Mouse (Mus musculus) forebrain, embryonic 16.5 days (tissue): ENCODE results near the gene Akr1b7. TPM values are rescaled to one million over a fixed set of nuclear protein-coding genes. Genes with fewer than 3 reads are reported as not detected.

ENCODE experiments used
- ATAC-seq: fragments of 200-750 bp; cut with Nextera tagmentation; 2 replicates; pipeline ENCODE4 v1.8.0; 2017; ENCODE audit warnings: mild to moderate bottlenecking, moderate library complexity
- H3K27ac ChIP-seq: fragments of 300-500 bp; sonication (generic); 2 replicates; pipeline ENCODE4 v1.5.1; 2014; ENCODE audit warnings: low read length, control low read depth
- H3K27me3 ChIP-seq: fragments of 300-500 bp; sonication (generic); replicated peaks from 2 replicates; pipeline ENCODE4 v1.6.1; 2014; ENCODE audit warnings: low read length; ENCODE audit not compliant: control insufficient read depth, insufficient read depth
- H3K36me3 ChIP-seq: fragments of 300-500 bp; sonication (generic); 2 replicates; pipeline ENCODE4 v1.6.1; 2014; ENCODE audit not compliant: control insufficient read depth, insufficient read depth
- H3K4me1 ChIP-seq: fragments of 300-500 bp; sonication (generic); replicated peaks from 2 replicates; pipeline ENCODE4 v1.6.1; 2014; ENCODE audit warnings: low read length; ENCODE audit not compliant: control insufficient read depth, insufficient read depth
- H3K4me2 ChIP-seq: fragments of 300-500 bp; sonication (generic); 2 replicates; pipeline ENCODE4 v1.6.1; 2014; ENCODE audit warnings: mild to moderate bottlenecking, low read length, control low read depth
- H3K4me3 ChIP-seq: fragments of 300-500 bp; sonication (generic); replicated peaks from 2 replicates; pipeline ENCODE4 v1.5.1; 2014; ENCODE audit warnings: mild to moderate bottlenecking, low read length, control low read depth
- H3K9ac ChIP-seq: fragments of 300-500 bp; sonication (generic); replicated peaks from 2 replicates; pipeline ENCODE4 v1.6.1; 2014; ENCODE audit warnings: low read depth, low read length, control low read depth
- H3K9me3 ChIP-seq: fragments of 300-500 bp; sonication (generic); 2 replicates; pipeline ENCODE4 v1.6.1; 2016; ENCODE audit warnings: low read length; ENCODE audit not compliant: control insufficient read depth
- WGBS: fragments of 180-500 bp; shearing (Covaris S2); extraction: QIAGEN DNeasy Blood & Tissue Kit; methylation state at CpG from one replicate; pipeline ENCODE4 v1.1.7; 2014; 5-methylcytosine and 5-hydroxymethylcytosine counted together
- polyA plus RNA-seq: library from polyadenylated mRNA; unstranded; fragments of >200 nt; fragmentation: Nextera tagmentation; extraction: Ambion mirVana; gene quantifications from 2 replicates; pipeline ENCODE4 v1.2.1, GENCODE M21; 2015

Gene Akr1b7
- polyA plus RNA-seq, 1 experiment from 2014 or later, result not detected

GRCm38 (mm10) chr6:34384701-34385370 lies 27.3 kb upstream of the Akr1b7 start:
- Histone ChIP-seq H3K36me3 (no peaks in the 10 kb centered on the region), H3K4me1 (peaks cover 11% of the 10 kb centered on the region), H3K9me3 (no peaks in the 10 kb centered on the region), H3K27ac (no peak overlapping the region), H3K9ac (no peak overlapping the region), H3K4me3 (peak overlapping the region; percentile 40), H3K4me2 (peak overlapping the region; percentile 63), H3K27me3 (no peaks in the 10 kb centered on the region)
- ATAC-seq, result no peak
- WGBS, result 3% methylated on average over 13 of the region's 13 CpGs

GRCm38 (mm10) chr6:34388420-34389156 lies 23.5 kb upstream of the Akr1b7 start:
- H3K9me3 ChIP-seq, result no peaks in the 10 kb centered on the region; the same call in 1 of the 2 replicates
- H3K4me3 ChIP-seq, result no peak overlapping the region
- no peaks in the 10 kb centered on the region for H3K27me3 ChIP-seq
- ATAC-seq, result no peak
- H3K4me1 ChIP-seq, result peaks cover 11% of the 10 kb centered on the region
- H3K36me3 ChIP-seq, result no peaks in the 10 kb centered on the region
- 89% methylated on average over 4 of the region's 4 CpGs for WGBS
- H3K4me2 ChIP-seq, result no peak overlapping the region
- H3K27ac ChIP-seq, result no peak overlapping the region
- H3K9ac ChIP-seq, result no peak overlapping the region

GRCm38 (mm10) chr6:34395897-34396296 lies 16.2 kb upstream of the Akr1b7 start:
- no peaks in the 10 kb centered on the region; the same call in 1 of the 2 replicates for H3K9me3 ChIP-seq
- no peaks in the 10 kb centered on the region for H3K27me3 ChIP-seq
- H3K27ac ChIP-seq, result no peak overlapping the region
- H3K4me2 ChIP-seq, result no peak overlapping the region
- WGBS, result 64% methylated on average over 5 of the region's 5 CpGs
- ATAC-seq, result no peak
- H3K9ac ChIP-seq, result no peak overlapping the region
- H3K36me3 ChIP-seq, result no peaks in the 10 kb centered on the region
- no peak overlapping the region for H3K4me3 ChIP-seq
- H3K4me1 ChIP-seq, result no peaks in the 10 kb centered on the region

- Histone ChIP-seq H3K4me3 (no peak overlapping the region), H3K9me3 (no peaks in the 10 kb centered on the region), H3K27me3 (no peaks in the 10 kb centered on the region), H3K4me2 (no peak overlapping the region), H3K4me1 (no peaks in the 10 kb centered on the region), H3K36me3 (no peaks in the 10 kb centered on the region), H3K9ac (no peak overlapping the region), H3K27ac (no peak overlapping the region)
- no peak for ATAC-seq
- 88% methylated on average over 6 of the region's 6 CpGs for WGBS
Measured at GRCm38 (mm10) chr6:34398431-34398830, 13.7 kb upstream of the Akr1b7 start.

- Histone ChIP-seq H3K4me1 (no peaks in the 10 kb centered on the region), H3K9me3 (no peaks in the 10 kb centered on the region), H3K36me3 (no peaks in the 10 kb centered on the region), H3K4me3 (no peak overlapping the region), H3K4me2 (no peak overlapping the region), H3K27me3 (no peaks in the 10 kb centered on the region), H3K27ac (no peak overlapping the region), H3K9ac (no peak overlapping the region)
- no peak for ATAC-seq
- 83% methylated on average over 13 of the region's 13 CpGs for WGBS
Measured at GRCm38 (mm10) chr6:34399606-34400220, 12.4 kb upstream of the Akr1b7 start.

GRCm38 (mm10) chr6:34400696-34401095 lies 11.4 kb upstream of the Akr1b7 start:
- H3K4me3 ChIP-seq, result no peak overlapping the region
- no peak overlapping the region for H3K9ac ChIP-seq
- ATAC-seq, result no peak
- 82% methylated on average over 2 of the region's 2 CpGs for WGBS
- no peaks in the 10 kb centered on the region for H3K27me3 ChIP-seq
- H3K9me3 ChIP-seq, result no peaks in the 10 kb centered on the region
- no peaks in the 10 kb centered on the region for H3K4me1 ChIP-seq
- H3K36me3 ChIP-seq, result no peaks in the 10 kb centered on the region
- H3K27ac ChIP-seq, result no peak overlapping the region
- H3K4me2 ChIP-seq, result no peak overlapping the region

- no peak overlapping the region for H3K4me3 ChIP-seq
- no peak overlapping the region for H3K27ac ChIP-seq
- no peaks in the 10 kb centered on the region for H3K27me3 ChIP-seq
- ATAC-seq, result no peak
- H3K9ac ChIP-seq, result no peak overlapping the region
- H3K9me3 ChIP-seq, result no peaks in the 10 kb centered on the region
- no peaks in the 10 kb centered on the region for H3K36me3 ChIP-seq
- 93% methylated on average over 4 of the region's 4 CpGs for WGBS
- no peaks in the 10 kb centered on the region for H3K4me1 ChIP-seq
- H3K4me2 ChIP-seq, result no peak overlapping the region
Measured at GRCm38 (mm10) chr6:34406746-34407145, 5.4 kb upstream of the Akr1b7 start.

GRCm38 (mm10) chr6:34407403-34407802 lies 4.7 kb upstream of the Akr1b7 start:
- no peak for ATAC-seq

GRCm38 (mm10) chr6:34412688-34413087 lies 554 bp downstream of the Akr1b7 start:
- Histone ChIP-seq H3K27me3 (no peaks in the 10 kb centered on the region), H3K27ac (no peak overlapping the region), H3K9me3 (no peaks in the 10 kb centered on the region), H3K4me2 (no peak overlapping the region), H3K36me3 (no peaks in the 10 kb centered on the region), H3K9ac (no peak overlapping the region), H3K4me3 (no peak overlapping the region), H3K4me1 (no peaks in the 10 kb centered on the region)
- 72% methylated on average over 1 of the region's 1 CpGs for WGBS
- ATAC-seq, result no peak

More at GRCm38 (mm10) chr6:34407403-34407802, 4.7 kb upstream of the Akr1b7 start:
- Histone ChIP-seq H3K27me3 (no peaks in the 10 kb centered on the region), H3K4me3 (no peak overlapping the region), H3K4me2 (no peak overlapping the region), H3K4me1 (no peaks in the 10 kb centered on the region), H3K36me3 (no peaks in the 10 kb centered on the region), H3K27ac (peak overlapping the region; percentile 69), H3K9me3 (no peaks in the 10 kb centered on the region), H3K9ac (no peak overlapping the region)
- 49% methylated on average over 10 of the region's 10 CpGs for WGBS
